Mouse (Mus musculus) midbrain, embryonic 11.5 days (tissue): ENCODE measurements around the gene Vamp2. TPM values are rescaled to one million over a fixed set of nuclear protein-coding genes. Genes with fewer than 3 reads are reported as not detected.

Experiments used
- ATAC-seq: fragments of 200-750 bp; cut with Nextera tagmentation; 2 replicates; pipeline ENCODE4 v1.8.0; 2017; ENCODE audit warnings: moderate TSS enrichment, moderate library complexity; ENCODE audit not compliant: low FRiP score
- DNase-seq: peaks from one replicate; pipeline ENCODE4 v3.0.0; 2015; ENCODE audit warnings: low spot score; ENCODE audit errors: missing footprints
- H3K27ac ChIP-seq: fragments of 300-500 bp; sonication (generic); 2 replicates; pipeline ENCODE4 v1.5.1; 2014; ENCODE audit warnings: low read depth, low read length
- H3K27me3 ChIP-seq: fragments of 300-500 bp; sonication (generic); 2 replicates; pipeline ENCODE4 v1.6.1; 2014; ENCODE audit warnings: mild to moderate bottlenecking, low read length, moderate library complexity, mixed read lengths; ENCODE audit not compliant: control insufficient read depth, insufficient read depth
- H3K36me3 ChIP-seq: fragments of 300-500 bp; sonication (generic); 2 replicates; pipeline ENCODE4 v1.6.1; 2014; ENCODE audit warnings: mild to moderate bottlenecking, low read length, moderate library complexity, mixed read lengths; ENCODE audit not compliant: control insufficient read depth, insufficient read depth
- H3K4me1 ChIP-seq: fragments of 300-500 bp; sonication (generic); 2 replicates; pipeline ENCODE4 v1.6.1; 2014; ENCODE audit warnings: low read length; ENCODE audit not compliant: control insufficient read depth, insufficient read depth
- H3K4me2 ChIP-seq: fragments of 300-500 bp; sonication (generic); 2 replicates; pipeline ENCODE4 v1.6.1; 2014; ENCODE audit warnings: mild to moderate bottlenecking, moderate library complexity
- H3K4me3 ChIP-seq: fragments of 300-500 bp; sonication (generic); 2 replicates; pipeline ENCODE4 v1.5.1; 2014; ENCODE audit warnings: low read depth, low read length
- H3K9ac ChIP-seq: fragments of 300-500 bp; sonication (generic); 2 replicates; pipeline ENCODE4 v1.6.1; 2014; ENCODE audit warnings: low read length
- H3K9me3 ChIP-seq: fragments of 300-500 bp; sonication (generic); 2 replicates; pipeline ENCODE4 v1.6.1; 2016; ENCODE audit warnings: low read length; ENCODE audit not compliant: control insufficient read depth
- WGBS: fragments of 180-500 bp; shearing (Covaris S2); extraction: QIAGEN DNeasy Blood & Tissue Kit; methylation state at CpG from one replicate; pipeline ENCODE4 v1.1.7; 2014; 5-methylcytosine and 5-hydroxymethylcytosine counted together
- polyA plus RNA-seq: library from polyadenylated mRNA; unstranded; fragments of >200 nt; fragmentation: Nextera tagmentation; extraction: Ambion mirVana; gene quantifications from 2 replicates; pipeline ENCODE4 v1.2.1, GENCODE M21; 2014

Gene Vamp2
- polyA plus RNA-seq, 1 experiment from 2014 or later, result 72.4 TPM

DNA sequence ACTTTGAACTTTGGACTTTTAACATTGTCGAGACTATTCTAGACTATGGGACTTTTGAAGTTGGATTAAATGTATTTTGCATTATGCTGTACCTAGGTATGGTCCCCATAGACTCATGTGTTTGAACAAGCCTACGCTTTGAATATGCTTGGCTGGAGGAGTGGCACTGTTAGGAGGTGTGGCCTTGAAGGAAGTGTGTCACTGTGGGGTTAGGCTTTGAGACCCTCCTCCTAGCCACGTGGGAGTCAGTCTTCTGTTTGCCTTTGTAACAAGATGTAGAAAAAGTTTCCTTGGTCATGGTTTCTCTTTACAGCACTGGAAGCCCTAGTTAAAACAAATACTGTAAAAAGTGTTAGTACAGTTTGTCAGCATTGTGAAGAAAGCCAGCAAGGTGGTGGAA, 34.4 kb upstream of the Vamp2 start:
- H3K27ac ChIP-seq, result no peak overlapping the region
- ATAC-seq (no peak), DNase-seq (no peak)
- no peak overlapping the region for H3K4me2 ChIP-seq
- H3K4me1 ChIP-seq, result peaks cover 2% of the 10 kb centered on the region; the same call in 1 of the 2 replicates
- no peak overlapping the region for H3K4me3 ChIP-seq
- H3K9ac ChIP-seq, result no peak overlapping the region
- 86% methylated on average over 3 of the region's 3 CpGs for WGBS
- no peaks in the 10 kb centered on the region for H3K27me3 ChIP-seq
- H3K36me3 ChIP-seq, result peaks cover 13% of the 10 kb centered on the region
- H3K9me3 ChIP-seq, result no peaks in the 10 kb centered on the region

DNA sequence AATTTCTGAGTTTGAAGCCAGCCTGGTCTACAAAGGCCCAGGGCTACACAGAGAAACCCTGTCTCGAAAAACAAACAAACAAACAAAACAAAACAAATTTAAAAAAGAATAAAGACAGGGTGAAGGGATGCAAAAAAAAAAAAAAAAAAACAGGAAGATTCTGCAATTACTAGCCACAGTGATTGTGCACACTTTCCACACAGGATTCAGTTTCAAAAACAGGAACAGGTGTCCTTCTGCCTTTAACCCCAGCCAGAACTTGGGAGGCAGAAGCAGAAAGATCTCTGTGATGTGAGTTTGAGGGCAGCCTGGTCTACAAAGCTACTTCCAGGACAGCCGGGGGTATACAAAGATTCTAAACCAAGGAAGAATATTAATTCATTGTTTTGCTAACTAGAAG, 30.0 kb upstream of the Vamp2 start:
- DNase-seq (no peak), ATAC-seq (no peak)
- no peaks in the 10 kb centered on the region for H3K9me3 ChIP-seq
- H3K4me2 ChIP-seq, result peak overlapping the region; percentile 67
- WGBS, result 70% methylated on average over 2 of the region's 2 CpGs
- H3K27me3 ChIP-seq, result no peaks in the 10 kb centered on the region
- H3K36me3 ChIP-seq, result peaks cover 5% of the 10 kb centered on the region; the same call in 1 of the 2 replicates
- peaks cover 14% of the 10 kb centered on the region for H3K4me1 ChIP-seq
- H3K27ac ChIP-seq, result no peak overlapping the region; the same call in 1 of the 2 replicates
- peak overlapping the region; percentile 50 for H3K9ac ChIP-seq
- H3K4me3 ChIP-seq, result peak overlapping the region; percentile 63

DNA sequence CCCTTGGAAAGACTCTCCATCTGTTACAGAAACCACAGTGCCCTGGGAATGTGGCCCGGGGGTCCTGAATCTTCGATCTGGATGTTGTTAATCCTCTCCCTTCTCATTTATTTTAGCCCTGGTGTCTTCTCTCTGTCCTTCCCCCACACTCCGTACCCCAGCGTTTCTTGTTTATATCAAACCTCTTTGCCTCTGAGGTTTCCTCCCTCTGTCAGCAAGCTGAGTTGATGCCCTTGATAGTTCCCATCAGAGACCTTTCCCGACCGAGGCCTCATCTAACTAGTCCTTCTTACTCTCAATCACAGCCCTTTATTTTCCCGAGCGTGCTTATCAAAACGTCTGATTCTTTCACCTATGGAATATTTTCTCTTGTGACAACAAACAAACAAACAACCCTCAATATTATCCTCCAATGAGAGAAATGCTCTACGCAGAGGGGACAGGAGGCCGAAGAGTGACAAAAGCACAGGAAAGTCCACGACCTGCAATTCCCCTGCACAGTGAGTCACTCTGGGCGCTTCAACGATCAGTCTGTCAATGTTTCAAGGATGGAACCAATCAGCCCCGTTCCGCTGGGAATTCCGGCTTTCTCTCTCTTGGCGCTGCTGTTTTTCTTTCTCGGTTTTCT, 29.4 kb upstream of the Vamp2 start:
- Histone ChIP-seq H3K4me2 (peak overlapping the region; percentile 67), H3K4me1 (peaks cover 14% of the 10 kb centered on the region), H3K9ac (peak overlapping the region; percentile 50), H3K36me3 (0 out of 2 replicates have a peak, but pooled peaks cover 2% of the 10 kb centered on the region), H3K4me3 (peak overlapping the region; percentile 63), H3K27me3 (no peaks in the 10 kb centered on the region), H3K9me3 (no peaks in the 10 kb centered on the region), H3K27ac (peak overlapping the region; percentile 4)
- peak; percentile 92 for DNase-seq
- 2% methylated on average over 19 of the region's 19 CpGs for WGBS
- ATAC-seq, result peak; percentile 30

DNA sequence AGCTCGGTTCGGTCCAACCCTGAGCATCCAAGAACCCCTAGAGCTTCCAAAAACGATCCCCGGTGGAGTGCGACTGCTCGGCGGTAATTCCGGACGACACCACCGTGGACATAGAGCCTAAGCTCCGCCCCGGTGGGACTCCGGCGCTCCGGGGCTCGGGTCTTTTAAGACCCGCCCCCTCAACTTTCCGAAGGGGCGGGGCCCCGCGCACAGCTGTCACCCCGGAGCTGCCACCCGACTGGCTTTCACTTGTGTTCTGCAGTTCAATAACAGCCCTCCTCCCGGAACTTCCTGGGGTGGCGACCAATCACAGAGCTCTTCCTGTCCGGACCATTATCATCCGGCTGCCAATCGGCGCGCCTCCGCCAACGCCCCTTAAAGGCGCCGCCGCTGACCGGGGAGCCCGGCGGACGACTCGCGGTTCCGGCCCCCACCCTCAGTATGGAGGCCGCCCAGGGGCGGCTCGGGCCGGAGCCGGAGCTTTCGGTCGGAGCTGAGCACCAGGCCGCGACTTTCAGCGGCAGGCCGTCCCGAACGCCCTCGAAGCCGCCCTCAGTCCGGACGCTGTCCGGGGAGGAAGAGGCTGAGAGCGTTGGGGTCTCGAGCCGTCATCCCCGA, 28.8 kb upstream of the Vamp2 start, which contains the start of gene Borcs6:
Gene Borcs6 (plus strand): TSS at position 361 of the 618 bp plus-strand sequence.
- Histone ChIP-seq H3K36me3 (no peaks in the 10 kb centered on the region), H3K27me3 (no peaks in the 10 kb centered on the region), H3K4me3 (peak within 1 kb of the TSS; percentile 63), H3K4me1 (peaks cover 14% of the 10 kb centered on the region), H3K4me2 (peak within 1 kb of the TSS; percentile 94), H3K9me3 (no peaks in the 10 kb centered on the region), H3K9ac (peak within 1 kb of the TSS; percentile 77), H3K27ac (peak within 1 kb of the TSS; percentile 71)
- DNase-seq, result peak; percentile 99
- peak; percentile 92 for ATAC-seq
- WGBS, result 0% methylated on average over 64 of the region's 64 CpGs

DNA sequence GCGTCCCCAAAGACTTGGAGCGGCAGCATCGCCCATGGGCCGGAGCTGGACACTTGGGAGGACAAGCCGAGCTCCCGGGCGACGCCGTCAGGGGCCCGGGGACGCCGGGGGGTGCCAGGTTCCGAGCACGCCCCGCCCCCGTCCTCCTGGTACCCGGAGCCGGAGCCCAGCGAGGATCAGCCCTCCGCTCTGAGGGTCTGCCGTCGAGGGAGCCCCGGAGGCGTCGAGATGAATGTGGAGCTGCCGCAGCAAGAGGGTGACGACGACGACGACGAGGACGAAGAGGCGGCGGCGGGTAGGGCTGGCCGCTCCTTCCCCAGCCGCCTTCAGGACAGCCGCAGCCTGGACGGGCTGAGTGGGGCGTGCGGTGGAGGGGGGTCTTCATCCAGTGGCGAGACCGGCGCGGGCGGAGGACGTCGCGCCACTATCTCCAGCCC, 28.3 kb upstream of the Vamp2 start:
- Histone ChIP-seq H3K4me1 (peaks cover 16% of the 10 kb centered on the region), H3K27me3 (no peaks in the 10 kb centered on the region), H3K36me3 (no peaks in the 10 kb centered on the region), H3K9me3 (no peaks in the 10 kb centered on the region), H3K4me3 (peak overlapping the region; percentile 63), H3K27ac (peak overlapping the region; percentile 71), H3K4me2 (peak overlapping the region; percentile 94), H3K9ac (peak overlapping the region; percentile 77)
- peak; percentile 9; the same call in 1 of the 2 replicates for ATAC-seq
- DNase-seq, result no peak
- WGBS, result 0% methylated on average over 48 of the region's 49 CpGs

DNA sequence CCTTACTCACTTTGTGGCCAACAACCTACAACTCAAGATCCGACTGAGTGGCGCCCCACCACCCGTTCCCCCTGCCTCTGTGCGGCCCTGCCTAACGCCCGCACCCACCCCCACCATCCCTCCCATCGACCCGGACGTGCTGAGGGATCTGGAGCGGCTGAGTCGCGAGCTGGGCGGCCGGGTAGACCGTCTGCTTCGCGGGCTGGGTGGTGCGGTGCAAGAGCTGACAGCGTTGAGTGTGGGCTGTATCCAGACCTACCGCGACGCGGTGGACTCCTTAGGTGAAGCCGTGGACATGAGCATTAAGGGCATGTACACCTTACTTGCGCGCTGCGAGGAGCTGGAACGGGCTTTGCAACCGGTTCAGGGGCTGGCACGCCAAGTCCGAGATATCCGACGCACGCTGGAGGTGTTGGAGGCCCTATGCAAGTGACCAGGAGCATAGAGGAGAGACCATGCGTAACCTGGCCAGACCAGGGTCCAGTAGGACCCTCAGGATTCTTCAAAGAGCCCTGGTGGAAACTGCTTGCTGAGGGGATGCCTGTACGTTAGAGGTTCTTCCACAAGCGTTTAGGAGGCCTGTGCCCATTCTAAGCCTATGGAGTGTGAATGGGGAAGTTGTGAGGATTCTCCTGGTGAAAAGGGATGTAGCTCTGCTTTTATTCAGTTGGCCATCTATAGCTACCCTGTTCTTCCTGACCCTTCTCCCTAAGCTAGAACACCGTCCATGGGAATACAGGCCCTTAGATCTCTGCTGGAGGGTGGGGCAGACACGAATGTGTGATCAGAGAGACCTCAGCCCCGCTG, 27.6 kb upstream of the Vamp2 start:
- Histone ChIP-seq H3K9ac (peak overlapping the region; percentile 77), H3K4me3 (peak overlapping the region; percentile 63), H3K36me3 (no peaks in the 10 kb centered on the region), H3K4me1 (peaks cover 16% of the 10 kb centered on the region), H3K27me3 (no peaks in the 10 kb centered on the region), H3K9me3 (no peaks in the 10 kb centered on the region), H3K27ac (peak overlapping the region; percentile 71; the same call in 1 of the 2 replicates), H3K4me2 (peak overlapping the region; percentile 94)
- ATAC-seq (no peak), DNase-seq (peak; percentile 93)
- under 1% methylated on average over 40 of the region's 40 CpGs for WGBS

DNA sequence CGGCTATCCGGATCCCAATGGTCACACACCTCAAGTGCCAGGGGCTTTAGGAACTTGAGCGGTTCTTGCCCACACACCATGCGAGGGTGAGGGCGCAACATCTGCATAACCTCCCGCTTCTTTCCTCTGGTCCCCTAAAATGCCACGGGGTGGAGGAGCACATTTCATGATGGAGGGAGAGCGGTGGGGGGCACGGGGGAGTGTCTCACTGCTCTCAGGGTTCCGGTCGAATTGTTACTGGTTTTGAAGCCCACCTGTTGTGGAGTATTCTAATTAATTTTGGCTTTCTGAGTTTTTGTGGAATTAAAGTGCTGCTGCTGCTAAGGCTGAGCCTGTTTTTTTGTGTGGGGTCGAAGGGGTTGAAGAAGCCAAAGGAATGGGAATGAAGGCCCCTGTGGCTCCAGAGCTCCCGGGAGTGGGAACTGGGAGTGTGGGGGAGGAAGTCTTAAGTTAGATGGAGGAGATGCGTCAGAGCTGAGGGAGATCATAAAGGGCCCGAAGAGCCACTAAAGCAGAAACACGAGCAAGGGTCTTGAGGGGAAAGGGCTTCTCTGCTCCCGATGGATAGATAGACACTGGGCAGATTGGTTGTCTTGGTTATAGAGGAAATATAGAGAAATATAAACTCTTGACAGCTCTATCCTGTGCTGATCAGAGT, 26.9 kb upstream of the Vamp2 start:
- WGBS, result 7% methylated on average over 17 of the region's 17 CpGs
- H3K27ac ChIP-seq, result no peak overlapping the region

DNA sequence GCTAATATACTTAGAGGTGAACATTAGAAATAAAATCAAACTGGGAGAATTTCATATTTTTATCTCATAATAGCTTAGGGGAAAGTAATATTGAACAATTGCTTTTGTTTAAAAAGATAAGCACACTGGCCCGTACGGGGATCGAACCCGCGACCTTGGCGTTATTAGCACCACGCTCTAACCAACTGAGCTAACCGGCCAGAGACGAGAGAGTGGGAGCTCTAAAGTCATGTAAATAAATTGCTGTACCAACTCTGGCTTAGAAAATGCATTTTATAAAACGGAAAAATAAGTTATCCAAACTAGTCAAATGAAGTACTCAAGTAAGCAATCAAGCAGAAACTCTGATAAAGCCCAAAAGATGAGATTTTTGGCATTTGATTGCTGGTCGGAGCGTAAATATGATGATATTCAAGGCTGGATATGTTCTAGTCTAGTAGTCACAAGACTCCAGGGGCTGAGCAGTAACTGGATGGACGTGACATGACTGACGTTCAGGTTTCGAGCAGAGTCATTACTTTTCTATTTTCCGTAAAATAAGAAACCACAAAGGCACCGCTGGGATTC, 26.0 kb upstream of the Vamp2 start:
- no peaks in the 10 kb centered on the region for H3K9me3 ChIP-seq
- H3K9ac ChIP-seq, result no peak overlapping the region
- peak overlapping the region; percentile 67 for H3K4me2 ChIP-seq
- no peaks in the 10 kb centered on the region for H3K27me3 ChIP-seq
- H3K36me3 ChIP-seq, result no peaks in the 10 kb centered on the region
- H3K4me3 ChIP-seq, result peak overlapping the region; percentile 74
- ATAC-seq, result no peak; the same call in 1 of the 2 replicates
- H3K4me1 ChIP-seq, result peaks cover 26% of the 10 kb centered on the region
- H3K27ac ChIP-seq, result no peak overlapping the region
- DNase-seq, result peak; percentile 99
- WGBS, result under 1% methylated on average over 17 of the region's 17 CpGs

More for the DNA sequence above, 26.9 kb upstream of the Vamp2 start:
- Histone ChIP-seq H3K9me3 (no peaks in the 10 kb centered on the region), H3K4me2 (peak overlapping the region; percentile 94), H3K27me3 (no peaks in the 10 kb centered on the region), H3K4me1 (peaks cover 22% of the 10 kb centered on the region), H3K36me3 (no peaks in the 10 kb centered on the region), H3K9ac (peak overlapping the region; percentile 77), H3K4me3 (peak overlapping the region; percentile 63)
- DNase-seq (peak; percentile 79), ATAC-seq (no peak)
